Mouse (Mus musculus): ENCODE data around the gene Epb41l1.

DNA sequence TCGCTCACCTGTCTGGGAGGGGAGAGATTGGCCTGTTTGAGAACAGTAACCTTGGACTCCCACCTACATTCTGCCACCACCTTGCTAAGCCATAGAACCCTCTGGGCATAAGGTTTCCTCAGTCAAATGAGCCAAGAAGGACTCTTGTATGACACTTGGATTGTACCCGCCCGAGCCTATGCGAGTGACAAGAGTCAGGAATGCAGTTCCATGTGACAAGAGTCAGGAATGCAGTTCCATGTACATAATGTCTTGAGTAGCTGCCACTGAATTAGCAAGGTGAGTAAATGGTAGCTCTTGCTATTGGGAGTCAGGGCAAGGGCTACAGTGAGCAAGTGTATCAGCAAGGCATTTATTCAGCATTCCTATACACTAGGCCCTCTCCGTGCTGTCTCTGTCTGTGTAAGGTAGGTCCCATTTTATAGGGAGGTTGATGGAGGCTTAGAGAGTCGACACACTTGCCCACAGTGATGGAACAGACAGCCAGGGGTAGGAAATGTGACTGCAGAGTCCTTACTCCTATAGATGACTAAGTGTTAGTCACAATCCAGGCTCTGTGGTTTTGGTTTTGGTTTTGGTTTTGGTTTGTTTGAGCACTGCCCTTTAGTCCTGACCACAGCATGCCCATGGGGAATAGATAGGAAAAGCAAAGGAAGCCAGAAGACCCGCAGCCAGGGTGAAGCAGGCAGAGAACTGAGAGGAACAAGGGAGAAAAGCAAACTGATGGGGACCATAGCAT, 118.3 kb downstream of the Epb41l1 start:
- TF ChIP-seq POLR2A (IDR thresholded peaks at IDR 0.05; ENCODE audit: low read depth, low read length): no peak
- no peak for TF ChIP-seq CTCF (conservative IDR thresholded peaks at IDR 0.05; ENCODE audit: insufficient read depth, insufficient read length, low read depth, low read length)
